Mouse (Mus musculus) induced T-regulatory cell, adult 2 months (primary cell): ENCODE data around the gene Ldlrad2.
"Not testable (repeated sequence)": the region's sequence is repeated elsewhere in the genome, so short reads cannot be mapped to it uniquely, and the experiment has no call there.

Source experiments
- DNase-seq: peaks from one replicate; pipeline ENCODE4 v3.0.0-alpha.2; 2012; ENCODE audit warnings: low read depth

Ldlrad2 gene

DNA sequence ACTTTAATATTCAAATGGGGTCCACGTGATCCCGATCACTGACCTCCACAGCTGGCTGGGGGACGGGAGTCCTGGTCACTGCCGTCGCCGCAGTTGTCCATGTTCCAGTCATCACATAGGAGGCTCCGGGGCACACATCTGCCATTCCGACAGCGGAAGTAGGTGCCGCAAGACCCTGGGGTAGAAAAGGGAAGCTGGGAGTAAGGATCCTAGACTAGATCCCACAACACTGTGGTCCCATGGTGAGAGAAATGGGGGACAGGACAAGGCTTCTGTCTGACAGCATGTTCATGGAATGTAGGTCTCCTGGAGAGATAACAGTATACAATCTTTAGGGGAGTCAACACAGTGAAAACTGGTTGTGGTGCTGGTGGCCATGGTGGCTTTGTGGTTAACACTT, at the start of gene Ldlrad2:
Gene Ldlrad2, minus strand, starts transcription at position 101 of the 400 bp plus-strand sequence.
- no peak for DNase-seq

- DNase-seq, result no peak
Measured at GRCm38 (mm10) chr4:137622847-137623246, 48.5 kb upstream of the Ldlrad2 start.

DNA sequence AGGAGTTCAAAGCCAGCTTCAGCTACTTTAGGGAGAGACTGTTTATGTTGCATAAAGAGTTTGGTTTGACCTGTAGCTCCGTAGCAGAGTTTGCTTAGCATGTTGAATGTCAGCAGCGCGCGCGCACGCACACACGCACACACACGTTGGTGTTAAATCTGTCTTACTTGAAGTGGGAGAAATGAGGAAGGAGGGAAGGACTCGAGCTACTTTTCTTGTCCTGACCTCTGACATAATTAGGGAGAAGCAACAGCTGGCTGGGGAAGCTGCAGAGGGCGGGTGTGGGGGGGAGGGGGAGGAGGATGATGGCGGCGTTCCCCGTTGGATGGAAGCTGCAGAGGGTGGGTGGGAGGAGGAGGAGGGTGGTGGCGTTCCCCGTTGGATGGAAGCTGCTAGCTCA, 35.9 kb upstream of the Ldlrad2 start:
- DNase-seq, result no peak

- peak; percentile 83 for DNase-seq
Measured at GRCm38 (mm10) chr4:137609702-137610101, 35.3 kb upstream of the Ldlrad2 start.

GRCm38 (mm10) chr4:137609281-137609680, 34.9 kb upstream of the Ldlrad2 start:
- DNase-seq, result no peak

GRCm38 (mm10) chr4:137607023-137607422, 32.7 kb upstream of the Ldlrad2 start:
- DNase-seq, result no peak

DNA sequence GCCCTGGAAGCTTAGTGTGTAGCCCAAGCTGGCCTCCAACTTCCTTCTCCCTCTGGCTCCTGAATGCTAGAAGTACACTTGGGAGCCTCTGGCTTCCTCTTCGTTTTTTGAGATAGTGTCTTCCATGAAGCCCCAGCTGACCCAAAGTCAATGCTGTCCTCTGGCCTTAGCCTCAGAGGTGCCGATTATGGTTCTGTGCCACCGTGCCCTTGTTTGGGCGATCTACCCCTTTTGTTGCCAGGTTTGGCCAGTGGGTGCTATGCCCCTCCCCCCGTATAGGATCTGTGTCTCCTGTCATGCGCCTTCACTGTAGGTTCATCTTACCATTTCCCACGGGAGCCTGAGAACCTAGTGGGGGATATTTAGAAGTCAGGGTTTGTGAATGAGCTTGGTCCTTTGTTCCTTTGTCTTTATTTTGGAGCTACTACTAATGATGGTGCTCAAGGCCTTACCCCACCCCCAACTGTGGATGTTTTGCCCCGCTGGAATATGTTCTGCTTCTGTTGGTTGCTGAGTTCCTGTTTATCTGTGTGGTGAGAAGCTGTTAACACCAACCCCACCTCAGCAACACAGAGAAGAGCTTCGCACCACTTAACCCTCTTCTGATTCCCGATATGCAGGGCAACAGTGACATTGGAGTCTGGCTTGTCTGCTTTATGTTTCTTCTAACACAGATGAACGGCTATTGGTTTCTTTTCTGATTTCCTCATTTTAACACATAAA, 29.2 kb upstream of the Ldlrad2 start:
- DNase-seq, result peak; percentile 54

GRCm38 (mm10) chr4:137598577-137598976, 24.2 kb upstream of the Ldlrad2 start:
- DNase-seq, result no peak

DNA sequence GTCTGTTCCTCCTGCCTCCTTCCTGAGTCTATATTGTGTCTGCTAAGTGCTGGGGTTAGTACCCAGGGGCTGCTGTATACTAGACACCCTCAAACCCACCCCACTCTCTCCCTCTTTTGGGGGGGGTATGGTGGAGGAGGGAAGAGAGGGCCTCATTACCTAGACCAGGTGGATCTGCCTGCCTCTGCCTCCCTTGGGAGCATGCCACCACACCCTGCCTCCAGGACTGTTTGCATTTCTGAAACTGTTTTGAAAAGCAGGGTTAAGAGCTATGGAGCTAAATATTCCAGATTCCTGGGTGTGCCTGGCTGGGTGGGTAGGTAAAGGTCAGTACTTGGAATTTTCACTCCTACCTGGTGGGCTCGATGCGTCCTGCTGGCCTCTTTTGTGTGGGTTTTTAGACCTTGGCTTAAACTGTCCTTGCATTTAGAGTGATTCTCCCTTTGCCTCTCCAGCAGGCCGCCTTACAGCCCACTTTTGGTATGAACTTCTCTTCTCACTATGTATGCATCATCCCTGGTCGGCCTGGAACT, 22.8 kb upstream of the Ldlrad2 start:
- DNase-seq, result no peak

DNA sequence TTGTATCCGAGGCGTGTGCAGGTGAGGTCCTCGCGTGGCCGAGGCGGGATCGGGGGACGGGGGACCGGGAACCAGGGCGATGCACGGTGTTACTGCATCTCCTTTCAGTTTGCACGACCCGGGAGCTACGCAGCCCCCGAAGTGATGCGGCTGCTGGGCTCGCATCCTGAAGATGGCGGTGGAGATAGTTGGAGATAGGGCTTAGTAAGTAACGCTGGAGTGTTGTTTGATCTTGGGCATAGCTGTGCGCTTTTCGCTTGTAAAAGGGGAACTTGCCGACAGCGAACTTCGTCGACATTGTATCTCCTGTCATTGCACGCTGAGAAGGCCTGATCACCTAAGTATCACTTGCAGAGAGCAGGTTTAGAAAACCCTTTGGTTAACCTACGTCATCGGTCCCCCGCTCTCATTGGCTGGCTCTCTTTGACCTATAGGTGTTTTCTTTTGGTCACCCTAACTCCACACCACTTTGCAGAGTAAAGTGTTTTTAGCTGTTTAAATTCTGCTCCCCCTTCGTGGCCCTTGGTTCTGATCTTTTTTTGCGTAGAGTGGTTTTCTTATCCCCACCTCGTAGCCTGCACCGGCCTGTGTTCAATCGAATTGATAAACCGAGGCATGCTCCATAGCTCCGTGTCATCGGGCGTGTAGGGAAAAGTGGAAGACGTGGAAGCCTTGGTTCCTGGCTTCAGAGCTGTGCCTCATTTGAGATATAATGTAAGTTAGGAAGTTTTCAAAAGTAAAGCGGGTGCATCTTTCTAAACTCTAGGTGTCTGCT, 20.3 kb upstream of the Ldlrad2 start:
- peak; percentile 84 for DNase-seq

- DNase-seq, result peak; percentile 99
Measured at GRCm38 (mm10) chr4:137593601-137594495, 19.5 kb upstream of the Ldlrad2 start, which contains the start of gene Usp48. Gene Usp48 (plus strand): TSS chr4:137593755.

GRCm38 (mm10) chr4:137590961-137591360, 16.6 kb upstream of the Ldlrad2 start:
- DNase-seq, result no peak

DNA sequence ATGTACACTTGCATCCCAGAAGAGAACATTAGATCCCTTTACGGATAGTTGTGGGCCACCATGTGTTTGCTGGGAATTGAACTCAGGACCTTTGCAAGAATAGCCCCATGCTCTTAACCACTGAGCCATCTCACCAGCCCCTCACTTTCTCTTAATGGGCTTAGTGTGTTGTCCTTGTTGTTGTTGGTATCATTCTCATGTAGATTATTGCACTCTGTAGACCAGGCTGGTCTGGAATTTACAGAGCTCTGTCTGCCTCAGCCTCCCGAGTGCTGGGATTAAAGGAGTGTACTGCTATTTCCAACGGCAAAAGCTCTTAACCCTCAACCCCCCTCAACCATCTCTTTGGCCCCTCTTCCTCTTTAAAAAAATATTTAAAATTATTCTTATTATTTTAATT, 15.2 kb upstream of the Ldlrad2 start:
- DNase-seq, result no peak

GRCm38 (mm10) chr4:137589095-137589494, 14.7 kb upstream of the Ldlrad2 start:
- not testable (repeated sequence) for DNase-seq

DNA sequence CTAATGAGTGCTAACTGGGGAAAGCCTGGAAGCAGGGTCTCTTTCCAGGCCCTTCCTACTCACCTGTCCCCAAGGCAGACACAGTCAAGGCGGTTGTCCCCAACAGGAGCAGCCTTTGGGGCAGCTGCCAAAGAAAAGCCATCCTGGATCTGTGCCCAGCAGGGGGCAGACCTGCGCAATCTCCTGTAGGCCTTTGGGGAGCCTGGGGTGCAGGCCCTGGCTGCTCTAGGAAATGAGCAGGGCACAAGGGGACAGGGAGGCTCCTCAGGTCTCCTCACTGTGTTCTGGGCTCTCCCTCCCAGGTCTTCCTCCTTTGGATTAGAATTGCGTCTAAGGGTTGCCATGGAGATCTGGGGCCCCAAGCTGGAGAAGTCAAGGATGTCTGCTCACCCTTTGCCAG, 7.4 kb upstream of the Ldlrad2 start:
- DNase-seq, result peak; percentile 64

DNA sequence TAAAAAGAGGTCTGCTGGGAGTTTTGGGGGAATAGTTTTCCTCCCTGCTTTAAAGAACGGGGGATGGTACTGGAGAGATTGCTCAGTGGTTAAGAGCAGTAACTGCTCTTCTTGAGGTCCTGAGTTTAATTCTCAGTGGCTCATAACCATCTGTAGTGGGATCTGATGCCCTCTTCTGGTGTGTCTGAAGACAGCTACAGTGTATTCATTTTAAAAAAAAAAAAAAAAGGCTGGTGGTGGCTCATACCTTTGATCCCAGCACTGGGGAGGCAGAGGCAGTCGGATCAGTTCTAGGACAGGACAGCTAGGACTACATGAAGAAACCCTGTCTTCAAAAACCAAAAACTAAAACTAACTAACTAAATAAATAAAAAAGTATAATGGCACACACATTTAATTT, 5.9 kb upstream of the Ldlrad2 start:
- DNase-seq, result no peak

DNA sequence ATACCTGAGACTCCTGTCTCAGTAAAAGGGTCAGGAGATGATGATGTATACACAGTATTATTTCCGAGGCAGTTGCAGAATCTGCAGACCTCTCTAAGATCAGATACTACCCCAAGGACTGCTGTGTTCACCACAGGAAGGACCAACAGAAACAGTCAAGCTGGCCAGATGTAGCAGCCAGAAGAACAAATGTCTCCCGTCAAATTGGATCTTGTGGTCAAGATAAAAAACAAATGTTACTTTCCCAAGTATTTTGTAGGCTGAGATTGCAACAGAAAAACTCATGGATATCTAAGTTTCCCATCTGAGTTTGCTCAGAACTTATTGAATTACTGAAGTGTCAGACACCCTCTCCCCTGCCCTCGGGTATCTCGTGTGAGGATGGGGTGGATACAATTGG, 5.4 kb upstream of the Ldlrad2 start:
- DNase-seq, result no peak

- DNase-seq, result peak; percentile 45
Measured at GRCm38 (mm10) chr4:137578181-137578845, 3.9 kb upstream of the Ldlrad2 start.

GRCm38 (mm10) chr4:137577486-137577885, 3.1 kb upstream of the Ldlrad2 start:
- DNase-seq, result no peak

DNA sequence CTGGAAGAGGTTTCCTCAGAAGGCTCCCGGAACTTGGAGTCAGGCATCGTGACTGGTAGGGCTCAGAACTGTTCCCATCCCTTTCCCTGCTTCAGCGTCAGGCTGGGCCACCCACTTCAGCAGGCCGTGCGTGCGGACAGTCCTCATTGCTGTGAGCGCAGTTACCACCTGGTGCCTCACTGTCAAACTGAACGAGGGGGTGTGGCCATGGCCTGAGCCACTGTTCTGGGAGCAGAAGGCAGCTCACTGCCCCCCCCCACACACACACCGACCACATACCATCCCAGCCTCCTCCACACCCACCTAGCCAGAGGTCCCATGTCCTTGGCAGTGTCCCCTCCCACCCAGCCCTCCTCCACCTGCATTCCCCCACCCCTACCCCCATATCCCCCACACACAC, 4.5 kb downstream of the Ldlrad2 start:
- no peak for DNase-seq

DNA sequence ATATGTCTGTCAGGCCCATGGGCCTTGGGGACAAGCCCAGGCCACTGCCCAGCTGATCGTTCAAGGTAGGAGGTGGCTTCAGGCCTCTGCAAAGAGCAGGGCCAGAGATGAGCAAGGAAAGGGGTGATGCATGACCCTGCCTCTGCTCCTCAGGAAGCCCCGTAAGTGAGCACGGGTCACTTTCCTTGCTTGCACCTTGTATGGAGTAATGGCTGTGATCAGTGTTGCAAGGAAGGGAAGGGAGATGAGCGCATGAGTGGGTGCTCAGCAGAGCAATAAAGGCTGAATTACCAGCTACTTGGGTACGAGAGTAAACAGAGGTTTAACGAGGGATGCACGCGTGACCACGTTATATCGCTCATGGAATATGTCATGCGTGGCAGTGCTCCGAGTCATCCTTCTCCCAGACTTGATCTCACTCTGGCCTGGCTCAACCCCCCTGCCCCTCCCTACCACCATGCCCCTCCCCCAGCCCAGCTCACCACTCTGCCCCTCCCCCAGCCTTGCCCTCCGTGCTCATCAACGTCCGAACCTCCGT, 17.6 kb downstream of the Ldlrad2 start:
- no peak for DNase-seq
